Mouse (Mus musculus) heart, embryonic 15.5 days (tissue): ENCODE measurements around the gene Plac9a. TPM values are rescaled to one million over a fixed set of nuclear protein-coding genes. Genes with fewer than 3 reads are reported as not detected.
A peak's percentile ranks its signal among the peaks of the same experiment; 100 is the strongest.
"Not testable (repeated sequence)": the region's sequence is repeated elsewhere in the genome, so short reads cannot be mapped to it uniquely, and the experiment has no call there.

ENCODE experiments used
- ATAC-seq: fragments of 200-750 bp; cut with Nextera tagmentation; replicated peaks from 2 replicates; pipeline ENCODE4 v1.8.0; 2017; ENCODE audit warnings: low read depth, moderate TSS enrichment; ENCODE audit not compliant: insufficient number of reproducible peaks, insufficient read depth, low FRiP score
- H3K27ac ChIP-seq: fragments of 300-500 bp; sonication (generic); 2 replicates; pipeline ENCODE4 v1.5.1; 2015; ENCODE audit warnings: mild to moderate bottlenecking, inconsistent platforms
- H3K27me3 ChIP-seq: fragments of 300-500 bp; sonication (generic); 2 replicates; pipeline ENCODE4 v1.6.1; 2015; ENCODE audit warnings: inconsistent platforms
- H3K36me3 ChIP-seq: fragments of 300-500 bp; sonication (generic); 2 replicates; pipeline ENCODE4 v1.6.1; 2015; ENCODE audit warnings: mild to moderate bottlenecking, inconsistent platforms
- H3K4me1 ChIP-seq: fragments of 300-500 bp; sonication (generic); replicated peaks from 2 replicates; pipeline ENCODE4 v1.6.1; 2015; ENCODE audit warnings: inconsistent platforms
- H3K4me2 ChIP-seq: fragments of 300-500 bp; sonication (generic); 2 replicates; pipeline ENCODE4 v1.6.1; 2015; ENCODE audit warnings: inconsistent platforms, mild to moderate bottlenecking, moderate library complexity
- H3K4me3 ChIP-seq: fragments of 300-500 bp; sonication (generic); 2 replicates; pipeline ENCODE4 v1.5.1; 2015; ENCODE audit warnings: mild to moderate bottlenecking, inconsistent platforms
- H3K9ac ChIP-seq: fragments of 300-500 bp; sonication (generic); 2 replicates; pipeline ENCODE4 v1.6.1; 2015; ENCODE audit warnings: mild to moderate bottlenecking, inconsistent platforms
- H3K9me3 ChIP-seq: fragments of 300-500 bp; sonication (generic); replicated peaks from 2 replicates; pipeline ENCODE4 v1.6.1; 2016; ENCODE audit warnings: inconsistent platforms
- WGBS: fragments of 180-500 bp; shearing (Covaris S2); methylation state at CpG from one replicate; pipeline ENCODE4 v1.1.7; 2015; ENCODE audit warnings: mixed read lengths; 5-methylcytosine and 5-hydroxymethylcytosine counted together
- polyA plus RNA-seq: library from polyadenylated mRNA; unstranded; fragments of >200 nt; fragmentation: Nextera tagmentation; extraction: Ambion mirVana; gene quantifications from 2 replicates; pipeline ENCODE4 v1.2.1, GENCODE M21; 2015

Gene Plac9a
- polyA plus RNA-seq, 1 experiment from 2014 or later = not detected

- H3K27me3 ChIP-seq = no peaks in the 10 kb centered on the region
- WGBS = 86% methylated on average over 13 of the region's 13 CpGs
- no peak for ATAC-seq
- no peak overlapping the region for H3K9ac ChIP-seq
- peaks cover 23% of the 10 kb centered on the region for H3K4me1 ChIP-seq
- no peak overlapping the region for H3K4me2 ChIP-seq
- H3K9me3 ChIP-seq = no peaks in the 10 kb centered on the region
- no peak overlapping the region for H3K27ac ChIP-seq
- no peak overlapping the region for H3K4me3 ChIP-seq
- H3K36me3 ChIP-seq = no peaks in the 10 kb centered on the region
Measured at GRCm38 (mm10) chr14:25861771-25862530, 40.9 kb downstream of the Plac9a start.

GRCm38 (mm10) chr14:25857940-25858339 lies 45.0 kb downstream of the Plac9a start:
- no peaks in the 10 kb centered on the region for H3K9me3 ChIP-seq
- no peaks in the 10 kb centered on the region for H3K27me3 ChIP-seq
- no peaks in the 10 kb centered on the region for H3K36me3 ChIP-seq
- no peak overlapping the region for H3K27ac ChIP-seq
- WGBS = 78% methylated on average over 8 of the region's 8 CpGs
- no peak for ATAC-seq
- H3K4me1 ChIP-seq = peaks cover 27% of the 10 kb centered on the region
- H3K4me3 ChIP-seq = no peak overlapping the region
- H3K4me2 ChIP-seq = no peak overlapping the region
- H3K9ac ChIP-seq = no peak overlapping the region

- no peak overlapping the region for H3K27ac ChIP-seq
- H3K4me3 ChIP-seq = no peak overlapping the region
- 37% methylated on average over 3 of the region's 3 CpGs for WGBS
- ATAC-seq = no peak
- H3K36me3 ChIP-seq = no peaks in the 10 kb centered on the region
- H3K4me2 ChIP-seq = no peak overlapping the region
- H3K27me3 ChIP-seq = no peaks in the 10 kb centered on the region
- H3K4me1 ChIP-seq = peaks cover 35% of the 10 kb centered on the region
- no peaks in the 10 kb centered on the region for H3K9me3 ChIP-seq
- no peak overlapping the region for H3K9ac ChIP-seq
Measured at GRCm38 (mm10) chr14:25857168-25857621, 45.7 kb downstream of the Plac9a start.

GRCm38 (mm10) chr14:25855241-25855885 lies 47.5 kb downstream of the Plac9a start:
- WGBS = 61% methylated on average over 8 of the region's 8 CpGs
- Histone ChIP-seq H3K9ac (no peak overlapping the region), H3K27me3 (no peaks in the 10 kb centered on the region), H3K4me1 (peaks cover 40% of the 10 kb centered on the region), H3K36me3 (no peaks in the 10 kb centered on the region), H3K27ac (no peak overlapping the region), H3K4me2 (no peak overlapping the region), H3K9me3 (no peaks in the 10 kb centered on the region), H3K4me3 (no peak overlapping the region)
- ATAC-seq = no peak

GRCm38 (mm10) chr14:25853717-25854452 lies 49.0 kb downstream of the Plac9a start:
- Histone ChIP-seq H3K27ac (0 out of 2 replicates have a peak overlapping the region, but pooled peaks have one; percentile 31), H3K4me2 (no peak overlapping the region), H3K36me3 (no peaks in the 10 kb centered on the region), H3K27me3 (no peaks in the 10 kb centered on the region), H3K9ac (no peak overlapping the region), H3K9me3 (no peaks in the 10 kb centered on the region), H3K4me1 (peaks cover 40% of the 10 kb centered on the region), H3K4me3 (no peak overlapping the region)
- 84% methylated on average over 16 of the region's 16 CpGs for WGBS
- ATAC-seq = no peak

- no peak overlapping the region for H3K9ac ChIP-seq
- 44% methylated on average over 6 of the region's 6 CpGs for WGBS
- peaks cover 40% of the 10 kb centered on the region for H3K4me1 ChIP-seq
Measured at GRCm38 (mm10) chr14:25853295-25853694, 49.6 kb downstream of the Plac9a start.

GRCm38 (mm10) chr14:25852121-25852561 lies 50.8 kb downstream of the Plac9a start:
- no peak overlapping the region for H3K9ac ChIP-seq
- H3K4me3 ChIP-seq = no peak overlapping the region
- peaks cover 35% of the 10 kb centered on the region for H3K4me1 ChIP-seq
- H3K27ac ChIP-seq = no peak overlapping the region
- ATAC-seq = no peak
- H3K4me2 ChIP-seq = no peak overlapping the region
- no peaks in the 10 kb centered on the region for H3K9me3 ChIP-seq
- 77% methylated on average over 11 of the region's 11 CpGs for WGBS
- H3K27me3 ChIP-seq = no peaks in the 10 kb centered on the region
- H3K36me3 ChIP-seq = no peaks in the 10 kb centered on the region

More at GRCm38 (mm10) chr14:25853295-25853694, 49.6 kb downstream of the Plac9a start:
- Histone ChIP-seq H3K27me3 (no peaks in the 10 kb centered on the region), H3K4me3 (no peak overlapping the region), H3K4me2 (no peak overlapping the region), H3K36me3 (no peaks in the 10 kb centered on the region), H3K27ac (0 out of 2 replicates have a peak overlapping the region, but pooled peaks have one; percentile 31), H3K9me3 (no peaks in the 10 kb centered on the region)
- no peak for ATAC-seq

- no peaks in the 10 kb centered on the region for H3K27me3 ChIP-seq
- H3K9ac ChIP-seq = no peak overlapping the region
- no peak overlapping the region for H3K4me3 ChIP-seq
- no peak for ATAC-seq
- no peaks in the 10 kb centered on the region for H3K36me3 ChIP-seq
- no peak overlapping the region for H3K4me2 ChIP-seq
- 53% methylated on average over 6 of the region's 6 CpGs for WGBS
- H3K9me3 ChIP-seq = no peaks in the 10 kb centered on the region
- peaks cover 37% of the 10 kb centered on the region for H3K4me1 ChIP-seq
- no peak overlapping the region for H3K27ac ChIP-seq
Measured at GRCm38 (mm10) chr14:25851189-25851588, 51.7 kb downstream of the Plac9a start.

GRCm38 (mm10) chr14:25850433-25850832 lies 52.5 kb downstream of the Plac9a start:
- Histone ChIP-seq H3K9me3 (no peaks in the 10 kb centered on the region), H3K4me1 (peaks cover 37% of the 10 kb centered on the region), H3K27ac (no peak overlapping the region), H3K9ac (no peak overlapping the region), H3K36me3 (no peaks in the 10 kb centered on the region), H3K4me3 (no peak overlapping the region), H3K4me2 (no peak overlapping the region), H3K27me3 (no peaks in the 10 kb centered on the region)
- no peak for ATAC-seq
- 97% methylated on average over 2 of the region's 2 CpGs for WGBS

GRCm38 (mm10) chr14:25848708-25849107 lies 54.2 kb downstream of the Plac9a start:
- H3K9me3 ChIP-seq, H3K27ac ChIP-seq, H3K4me2 ChIP-seq, H3K36me3 ChIP-seq, H3K27me3 ChIP-seq, H3K9ac ChIP-seq, ATAC-seq, H3K4me3 ChIP-seq: not testable (repeated sequence)
- WGBS = 91% methylated on average over 3 of the region's 4 CpGs
- peaks cover 33% of the 10 kb centered on the region for H3K4me1 ChIP-seq

GRCm38 (mm10) chr14:25848237-25848636 lies 54.7 kb downstream of the Plac9a start:
- no peak for ATAC-seq
- no peak overlapping the region for H3K9ac ChIP-seq
- H3K27ac ChIP-seq = no peak overlapping the region
- no peak overlapping the region for H3K4me3 ChIP-seq
- no peaks in the 10 kb centered on the region for H3K9me3 ChIP-seq
- no peaks in the 10 kb centered on the region for H3K36me3 ChIP-seq
- 78% methylated on average over 6 of the region's 6 CpGs for WGBS
- H3K4me2 ChIP-seq = no peak overlapping the region
- H3K4me1 ChIP-seq = peaks cover 28% of the 10 kb centered on the region
- H3K27me3 ChIP-seq = no peaks in the 10 kb centered on the region
